Comparison of ENCODE assay signal across 12 mouse cellular contexts in the genomic region with DNA sequence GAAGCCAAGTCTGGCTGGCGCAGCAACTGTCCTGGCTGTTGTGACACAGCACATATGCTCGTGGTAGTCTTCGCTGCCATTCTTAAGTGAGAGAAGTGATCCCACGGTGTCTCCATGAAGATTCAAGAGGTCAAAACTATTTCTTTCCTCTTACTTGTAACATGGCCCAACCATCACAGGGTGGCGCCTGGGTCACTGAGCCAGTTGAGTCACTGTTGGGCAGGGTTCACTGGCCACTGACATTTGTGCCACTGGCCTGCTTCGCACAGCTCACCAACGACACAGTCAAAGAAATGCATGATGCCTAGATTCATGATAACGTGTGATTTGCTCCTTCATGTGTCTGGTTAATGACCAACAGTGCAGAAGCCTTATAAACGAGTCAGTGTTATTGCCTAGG.
DNase-seq lines count a peak whose midpoint lies in the region; ATAC-seq and TF ChIP-seq lines count a peak whose summit lies in the region.
"Had no signal": no experiment of that assay in that cellular context is flagged by ENCODE, and none has a peak within 500 bp of the region (broad histone marks: within the 10 kb centered on the region; RNA-seq: fewer than 3 reads in every experiment).

No protein-coding gene starts in this region.

- H3K27ac ChIP-seq in kidney, embryonic 15.5 days: no peak overlapping the region
- no peak overlapping the region for H3K27ac ChIP-seq in testis, adult 2 months (ENCODE audit: control insufficient read depth, insufficient read depth, low read depth, low read length)
- H3K27ac ChIP-seq: heart, embryonic 10.5 days; neural tube, embryonic 13.5 days had no signal

- intact Hi-C loops in gastrocnemius, postnatal 36 days (cut with DNase I): no loop called here

- ATAC-seq in kidney, embryonic 15.5 days (replicated peaks; ENCODE audit: low FRiP score): no peak
- ATAC-seq: forebrain, postnatal 0 days had no signal

- TF ChIP-seq CTCF in testis, adult 2 months (IDR thresholded peaks at IDR 0.05; ENCODE audit: control insufficient read depth, insufficient read depth, insufficient replicate concordance, low read depth, low read length): peak; percentile 2; the same call in 1 of the 2 replicates

- H3K4me2 ChIP-seq in kidney, embryonic 15.5 days: no peak overlapping the region
- H3K4me2 ChIP-seq: neural tube, embryonic 13.5 days had no signal

- no peaks in the 10 kb centered on the region for H3K27me3 ChIP-seq in kidney, embryonic 15.5 days
- no peaks in the 10 kb centered on the region for H3K27me3 ChIP-seq in testis, adult 2 months (ENCODE audit: control insufficient read depth, insufficient read depth, low read length)
- H3K27me3 ChIP-seq: neural tube, embryonic 13.5 days had no signal

- H3K4me3 ChIP-seq in kidney, embryonic 15.5 days (replicated peaks): no peak overlapping the region
- H3K4me3 ChIP-seq in testis, adult 2 months (ENCODE audit: control insufficient read depth, low read depth, low read length): no peak overlapping the region
- H3K4me3 ChIP-seq: heart, embryonic 10.5 days; neural tube, embryonic 13.5 days had no signal

- no peaks in the 10 kb centered on the region for H3K9me3 ChIP-seq in kidney, embryonic 15.5 days (replicated peaks)
- H3K9me3 ChIP-seq: heart, embryonic 10.5 days; neural tube, embryonic 13.5 days had no signal

- TF ChIP-seq POLR2A in testis, adult 2 months (IDR thresholded peaks at IDR 0.05; ENCODE audit: control insufficient read depth, low read depth, low read length): no peak

- H3K4me1 ChIP-seq in kidney, embryonic 15.5 days: 0 out of 2 replicates have a peak, but pooled peaks cover 6% of the 10 kb centered on the region
- no peaks in the 10 kb centered on the region for H3K4me1 ChIP-seq in testis, adult 2 months (ENCODE audit: control insufficient read depth, insufficient read depth, low read length)
- H3K4me1 ChIP-seq: neural tube, embryonic 13.5 days had no signal

- H3K9ac ChIP-seq in kidney, embryonic 15.5 days: no peak overlapping the region
- H3K9ac ChIP-seq: forebrain, postnatal 0 days; neural tube, embryonic 13.5 days had no signal

- H3K36me3 ChIP-seq in kidney, embryonic 15.5 days: no peaks in the 10 kb centered on the region
- H3K36me3 ChIP-seq in testis, adult 2 months (ENCODE audit: control insufficient read depth, insufficient read depth, low read length): no peaks in the 10 kb centered on the region
- H3K36me3 ChIP-seq: heart, embryonic 10.5 days; neural tube, embryonic 13.5 days had no signal

- 66% methylated on average over 9 of the region's 9 CpGs for WGBS in kidney, embryonic 15.5 days

- peak; percentile 16 for DNase-seq in gastrocnemius, postnatal 10 days
- DNase-seq in gastrocnemius, postnatal 36 days: no peak
- peak; percentile 16 to 59 for DNase-seq in kidney, postnatal 36 days
- no peak for DNase-seq in testis, postnatal 14 days (ENCODE audit: low spot score)
- no peak for DNase-seq in right cerebral cortex, adult 2 months (ENCODE audit: low spot score in 2 of 2)
- DNase-seq: embryo, embryonic 11 days; forebrain, postnatal 0 days; thymus, adult 18-20 months had no signal

Comparison
In these comparisons a context has a peak if more than half of its experiments do, and no peak if none do; other contexts are left out.
1. DNase-seq: peak in gastrocnemius, postnatal 10 days (single experiment) and kidney, postnatal 36 days (2 of 2); none in gastrocnemius, postnatal 36 days (0 of 2), testis, postnatal 14 days (single experiment) and right cerebral cortex, adult 2 months (0 of 2).